8 mouse cellular contexts compared by ENCODE assay signal in the genomic region with DNA sequence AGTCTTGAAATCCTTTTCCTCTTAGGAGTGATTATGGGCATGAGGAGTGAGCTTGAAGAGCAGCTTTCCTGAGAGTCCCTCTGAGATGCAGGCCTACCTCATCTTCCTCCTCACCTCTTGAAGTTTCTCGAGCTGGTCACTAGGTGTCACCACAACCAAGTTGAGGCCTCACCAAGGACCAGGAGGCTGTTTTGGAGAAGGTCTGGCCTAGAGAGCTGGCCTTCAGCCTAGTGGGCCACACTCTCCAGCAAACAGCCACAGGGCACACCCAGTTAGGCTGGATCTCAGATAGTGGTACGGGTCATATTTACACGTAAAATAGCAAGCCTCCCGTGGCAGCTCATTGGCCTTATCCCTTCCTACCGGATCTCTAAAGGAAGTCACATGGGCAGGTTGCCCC.
DNase-seq lines count a peak whose midpoint lies in the region; ATAC-seq lines count a peak whose summit lies in the region.

No protein-coding gene starts in this region.

- WGBS in liver, embryonic 11.5 days = 57% methylated on average over 5 of the region's 5 CpGs
- 55% methylated on average over 5 of the region's 5 CpGs for WGBS in forebrain, embryonic 16.5 days
- WGBS in limb, embryonic 11.5 days = 52% methylated on average over 5 of the region's 5 CpGs

- peak; percentile 15 for DNase-seq in liver
- DNase-seq in liver, embryonic 11.5 days (ENCODE audit: low spot score) = no peak
- peak; percentile 3 for DNase-seq in c-Kit-positive CD71-positive TER-119-positive erythroid progenitor cells, embryonic 14.5 days (ENCODE audit: low spot score)
- DNase-seq in kidney, adult 8-10 months = peak; percentile 22 to 30
- peak; percentile 57 for DNase-seq in limb, embryonic 11.5 days (ENCODE audit: low spot score)
- peak; percentile 48 for DNase-seq in right cerebral cortex, adult 18-20 months

- H3K27me3 ChIP-seq in liver, embryonic 11.5 days (replicated peaks; ENCODE audit: control insufficient read depth, insufficient read depth, low read length) = no peaks in the 10 kb centered on the region
- H3K27me3 ChIP-seq in forebrain, embryonic 16.5 days (replicated peaks; ENCODE audit: control insufficient read depth, insufficient read depth, low read length) = no peaks in the 10 kb centered on the region
- 0 out of 2 replicates have a peak, but pooled peaks cover 2% of the 10 kb centered on the region for H3K27me3 ChIP-seq in limb, embryonic 11.5 days (ENCODE audit: control insufficient read depth, insufficient read depth, low read length)

- no peaks in the 10 kb centered on the region for H3K36me3 ChIP-seq in liver, embryonic 11.5 days (ENCODE audit: control insufficient read depth, insufficient read depth, low read length)
- H3K36me3 ChIP-seq in forebrain, embryonic 16.5 days (ENCODE audit: control insufficient read depth, insufficient read depth) = no peaks in the 10 kb centered on the region
- no peaks in the 10 kb centered on the region; the same call in 1 of the 2 replicates for H3K36me3 ChIP-seq in limb, embryonic 11.5 days (ENCODE audit: control insufficient read depth, insufficient read depth, low read length)

- H3K4me2 ChIP-seq in liver, embryonic 11.5 days = no peak overlapping the region
- no peak overlapping the region for H3K4me2 ChIP-seq in forebrain, embryonic 16.5 days (ENCODE audit: low read length)
- H3K4me2 ChIP-seq in limb, embryonic 11.5 days (ENCODE audit: low read depth, severe bottlenecking) = no peak overlapping the region

- no peaks in the 10 kb centered on the region for H3K9me3 ChIP-seq in liver, embryonic 11.5 days (ENCODE audit: control insufficient read depth, low read length)
- no peaks in the 10 kb centered on the region for H3K9me3 ChIP-seq in forebrain, embryonic 16.5 days (ENCODE audit: control insufficient read depth, low read length)
- no peaks in the 10 kb centered on the region for H3K9me3 ChIP-seq in limb, embryonic 11.5 days (ENCODE audit: control insufficient read depth, low read length)

- no peaks in the 10 kb centered on the region for H3K4me1 ChIP-seq in liver, embryonic 11.5 days (replicated peaks; ENCODE audit: control insufficient read depth, insufficient read depth, low read length)
- peaks cover 18% of the 10 kb centered on the region for H3K4me1 ChIP-seq in forebrain, embryonic 16.5 days (replicated peaks; ENCODE audit: control insufficient read depth, insufficient read depth, low read length)
- H3K4me1 ChIP-seq in limb, embryonic 11.5 days (ENCODE audit: control insufficient read depth, insufficient read depth, low read length) = peaks cover 49% of the 10 kb centered on the region

- H3K9ac ChIP-seq in liver, embryonic 11.5 days (ENCODE audit: low read depth, low read length) = no peak overlapping the region
- no peak overlapping the region for H3K9ac ChIP-seq in forebrain, embryonic 16.5 days (replicated peaks; ENCODE audit: low read depth, low read length)
- H3K9ac ChIP-seq in limb, embryonic 11.5 days (ENCODE audit: low read length) = no peak overlapping the region

- H3K27ac ChIP-seq in liver, embryonic 11.5 days (ENCODE audit: low read depth, low read length) = no peak overlapping the region
- no peak overlapping the region for H3K27ac ChIP-seq in forebrain, embryonic 16.5 days (ENCODE audit: low read length)
- H3K27ac ChIP-seq in limb, embryonic 11.5 days (replicated peaks; ENCODE audit: low read depth, low read length) = no peak overlapping the region

- no peak for ATAC-seq in liver, embryonic 11.5 days (replicated peaks; ENCODE audit: low FRiP score)
- peak; percentile 67 for ATAC-seq in forebrain, embryonic 16.5 days
- no peak for ATAC-seq in limb, embryonic 11.5 days (ENCODE audit: insufficient number of reproducible peaks, low FRiP score, low TSS enrichment, low read depth)
- no peak for ATAC-seq in monocyte, adult 5-6 weeks (replicated peaks; ENCODE audit: insufficient number of reproducible peaks, low FRiP score, low TSS enrichment, poor library complexity, severe bottlenecking)

- H3K4me3 ChIP-seq in liver, embryonic 11.5 days (ENCODE audit: low read depth, low read length) = no peak overlapping the region
- H3K4me3 ChIP-seq in forebrain, embryonic 16.5 days (replicated peaks; ENCODE audit: low read length) = no peak overlapping the region
- H3K4me3 ChIP-seq in limb, embryonic 11.5 days (ENCODE audit: low read depth, low read length) = no peak overlapping the region
